Comparison of ENCODE assay signal across 18 mouse cellular contexts in genomic region chr13:9983293-9983692, GRCm38 (mm10).
"Had no signal": no experiment of that assay in that cellular context is flagged by ENCODE, and none has a peak within 500 bp of the region (broad histone marks: within the 10 kb centered on the region; RNA-seq: fewer than 3 reads in every experiment).

No protein-coding gene starts in this region.

- H3K4me1 ChIP-seq: kidney, embryonic 15.5 days; liver, embryonic 13.5 days; megakaryocyte, embryonic 14.5 days; midbrain, embryonic 10.5 days; midbrain, embryonic 13.5 days; neural tube, embryonic 13.5 days had no signal

- H3K27ac ChIP-seq: kidney, embryonic 15.5 days; left cerebral cortex, adult 2 months; liver, embryonic 13.5 days; midbrain, embryonic 10.5 days; midbrain, embryonic 13.5 days; neural tube, embryonic 13.5 days had no signal

- H3K27me3 ChIP-seq: kidney, embryonic 15.5 days; liver, embryonic 13.5 days; midbrain, embryonic 13.5 days; neural tube, embryonic 13.5 days had no signal

- DNase-seq: kidney, adult 18-20 months; kidney, postnatal 25 days; layer of hippocampus, postnatal 36 days; liver, embryonic 13.5 days; lung, adult 2 months; lung, postnatal 14 days; lung, postnatal 4 days; retina, postnatal 1 day; thymus, adult 18-20 months; thymus, postnatal 36 days had no signal

- H3K4me3 ChIP-seq: kidney, embryonic 15.5 days; left cerebral cortex, adult 2 months; liver, embryonic 13.5 days; megakaryocyte, embryonic 14.5 days; midbrain, embryonic 10.5 days; midbrain, embryonic 13.5 days; myocyte; neural tube, embryonic 13.5 days had no signal

- H3K36me3 ChIP-seq: kidney, embryonic 15.5 days; liver, embryonic 13.5 days; midbrain, embryonic 10.5 days; midbrain, embryonic 13.5 days; neural tube, embryonic 13.5 days had no signal

- H3K9ac ChIP-seq: kidney, embryonic 15.5 days; liver, embryonic 13.5 days; midbrain, embryonic 13.5 days; neural tube, embryonic 13.5 days had no signal

- ATAC-seq: midbrain, embryonic 13.5 days; midbrain, embryonic 16.5 days had no signal

- H3K9me3 ChIP-seq: kidney, embryonic 15.5 days; liver, embryonic 13.5 days; megakaryocyte, embryonic 14.5 days; midbrain, embryonic 10.5 days; midbrain, embryonic 13.5 days; neural tube, embryonic 13.5 days had no signal

- H3K4me2 ChIP-seq: kidney, embryonic 15.5 days; liver, embryonic 13.5 days; midbrain, embryonic 13.5 days; neural tube, embryonic 13.5 days had no signal
